Mouse (Mus musculus) thymus, postnatal 25 days (tissue): Measurements from ENCODE around the gene Slc38a6.

Experiments used
- DNase-seq: peaks from one replicate; pipeline ENCODE4 v3.0.0; 2022

Gene Slc38a6

DNA sequence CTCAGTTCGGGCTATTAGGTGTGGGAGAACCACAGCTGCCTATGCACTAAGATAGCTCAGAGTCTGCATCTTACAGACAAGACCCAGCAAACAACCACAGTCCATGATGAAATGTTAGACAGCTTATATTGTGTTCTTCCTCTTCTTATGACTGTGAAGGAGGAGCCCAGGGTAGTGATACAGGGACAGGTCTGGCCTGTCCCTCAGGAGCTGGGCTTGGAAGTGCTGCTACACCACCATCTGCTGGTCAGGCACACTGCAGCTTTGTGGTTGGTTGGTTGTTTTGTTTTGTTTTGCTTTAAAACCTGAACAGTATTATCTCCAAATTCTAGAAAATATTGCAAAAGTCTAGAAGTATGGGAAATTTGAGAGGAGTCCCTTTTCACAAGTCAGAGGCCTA is 38.2 kb downstream of the Slc38a6 start:
- DNase-seq: no peak

- DNase-seq: no peak
Observed at GRCm38 (mm10) chr12:73325181-73325580, 38.6 kb downstream of the Slc38a6 start.

- DNase-seq: peak; percentile 24
Observed at GRCm38 (mm10) chr12:73325617-73326016, 39.0 kb downstream of the Slc38a6 start.

DNA sequence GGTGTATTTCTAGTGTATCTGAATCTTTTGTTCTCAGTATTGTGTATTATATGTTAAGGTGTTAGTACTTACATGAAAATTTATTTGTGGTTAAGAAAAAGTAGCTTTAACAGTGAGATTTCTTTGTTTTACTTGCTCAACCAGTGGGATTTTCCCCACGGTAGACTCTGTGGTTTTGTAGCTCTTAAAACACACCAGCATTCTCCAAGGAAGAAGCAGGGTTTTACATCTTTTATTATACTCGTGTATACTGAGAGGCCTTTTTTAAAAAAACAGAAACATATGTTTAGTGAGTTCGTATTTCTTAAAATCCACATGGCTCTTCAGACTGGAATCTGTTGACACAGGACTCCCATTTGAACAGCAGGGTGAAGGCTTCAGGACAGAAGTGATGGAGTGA is 40.8 kb downstream of the Slc38a6 start:
- DNase-seq: no peak

DNA sequence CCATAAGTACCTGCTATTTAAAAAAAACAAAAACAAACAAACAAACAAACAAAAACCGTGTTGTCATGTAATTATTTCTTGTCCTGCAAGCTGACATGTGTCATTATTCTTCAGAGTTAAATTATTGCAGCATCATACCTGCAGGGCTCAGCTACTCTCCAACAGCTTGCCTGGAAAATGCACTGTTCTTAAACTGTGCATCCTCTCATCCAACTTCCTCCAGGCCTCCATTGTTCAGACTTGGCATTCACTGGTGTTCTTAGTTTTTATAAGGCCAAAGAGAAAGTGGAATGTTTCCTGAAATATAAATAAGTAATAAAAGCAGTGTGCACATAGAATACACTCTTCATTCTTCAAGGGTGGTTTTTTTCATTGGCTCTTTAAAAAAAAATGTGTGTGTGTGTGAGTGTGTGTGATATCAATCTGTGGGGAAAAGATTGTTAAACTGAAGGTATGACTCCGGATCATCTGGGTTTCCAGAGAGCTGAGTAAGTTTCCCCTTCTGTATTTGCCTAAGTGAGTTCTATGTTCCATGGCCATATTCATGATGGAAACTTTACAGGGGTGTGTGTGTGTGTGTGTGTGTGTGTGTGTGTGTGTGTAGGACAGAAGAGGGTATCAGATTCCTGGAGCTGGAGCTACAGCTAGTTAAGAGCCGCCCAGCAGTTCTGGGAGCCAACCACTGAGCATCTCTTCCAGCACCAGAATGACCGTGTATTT is 42.0 kb downstream of the Slc38a6 start:
- no peak for DNase-seq

GRCm38 (mm10) chr12:73330236-73330635 is 43.7 kb downstream of the Slc38a6 start:
- no peak for DNase-seq

DNA sequence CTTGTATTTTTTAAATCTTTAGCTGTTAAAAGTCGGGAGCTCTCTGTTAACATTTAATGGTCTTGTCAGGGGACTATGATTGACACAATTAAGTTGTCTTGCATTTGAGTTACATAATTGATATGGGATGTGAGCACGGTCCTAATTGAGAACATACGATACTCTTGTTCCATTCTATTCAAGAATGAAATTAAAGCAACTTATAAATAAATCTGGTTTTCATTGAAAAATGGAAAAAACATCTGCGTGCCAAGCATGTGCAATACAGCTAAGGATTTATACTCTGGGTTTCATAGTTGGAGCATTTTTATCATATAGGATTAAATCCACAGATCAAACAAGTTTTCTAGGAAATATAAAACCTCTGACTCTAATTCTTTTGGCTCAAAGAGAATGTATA is 46.1 kb downstream of the Slc38a6 start:
- no peak for DNase-seq

DNA sequence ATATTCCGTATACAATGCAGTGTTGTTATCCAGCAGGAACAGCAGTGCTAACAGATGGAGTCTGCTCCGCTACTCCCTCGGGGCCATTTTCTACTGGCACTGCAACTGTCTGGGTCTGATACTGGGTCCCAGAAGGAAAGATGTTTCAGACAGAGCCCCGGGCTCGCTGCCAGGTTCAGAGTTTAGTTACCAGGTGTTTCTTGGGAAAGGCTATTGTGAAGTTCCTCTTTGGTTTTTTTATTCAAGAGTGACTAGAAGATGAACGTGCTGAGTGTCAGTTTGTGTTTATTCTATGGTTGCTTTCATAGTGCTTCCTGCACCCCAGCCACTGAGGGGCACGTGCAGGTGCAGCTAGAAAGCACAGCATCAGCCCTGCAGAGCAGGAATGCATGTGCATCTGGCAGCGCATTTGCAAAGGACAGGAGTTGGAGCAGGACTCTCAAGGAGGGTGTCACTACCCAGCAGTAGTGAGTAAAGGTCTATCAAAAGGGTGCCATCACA is 47.5 kb downstream of the Slc38a6 start:
- peak; percentile 74 for DNase-seq

- peak; percentile 29 for DNase-seq
Observed at GRCm38 (mm10) chr12:73337127-73337526, 50.5 kb downstream of the Slc38a6 start.

- no peak for DNase-seq
Observed at GRCm38 (mm10) chr12:73340642-73341293, 54.2 kb downstream of the Slc38a6 start.

DNA sequence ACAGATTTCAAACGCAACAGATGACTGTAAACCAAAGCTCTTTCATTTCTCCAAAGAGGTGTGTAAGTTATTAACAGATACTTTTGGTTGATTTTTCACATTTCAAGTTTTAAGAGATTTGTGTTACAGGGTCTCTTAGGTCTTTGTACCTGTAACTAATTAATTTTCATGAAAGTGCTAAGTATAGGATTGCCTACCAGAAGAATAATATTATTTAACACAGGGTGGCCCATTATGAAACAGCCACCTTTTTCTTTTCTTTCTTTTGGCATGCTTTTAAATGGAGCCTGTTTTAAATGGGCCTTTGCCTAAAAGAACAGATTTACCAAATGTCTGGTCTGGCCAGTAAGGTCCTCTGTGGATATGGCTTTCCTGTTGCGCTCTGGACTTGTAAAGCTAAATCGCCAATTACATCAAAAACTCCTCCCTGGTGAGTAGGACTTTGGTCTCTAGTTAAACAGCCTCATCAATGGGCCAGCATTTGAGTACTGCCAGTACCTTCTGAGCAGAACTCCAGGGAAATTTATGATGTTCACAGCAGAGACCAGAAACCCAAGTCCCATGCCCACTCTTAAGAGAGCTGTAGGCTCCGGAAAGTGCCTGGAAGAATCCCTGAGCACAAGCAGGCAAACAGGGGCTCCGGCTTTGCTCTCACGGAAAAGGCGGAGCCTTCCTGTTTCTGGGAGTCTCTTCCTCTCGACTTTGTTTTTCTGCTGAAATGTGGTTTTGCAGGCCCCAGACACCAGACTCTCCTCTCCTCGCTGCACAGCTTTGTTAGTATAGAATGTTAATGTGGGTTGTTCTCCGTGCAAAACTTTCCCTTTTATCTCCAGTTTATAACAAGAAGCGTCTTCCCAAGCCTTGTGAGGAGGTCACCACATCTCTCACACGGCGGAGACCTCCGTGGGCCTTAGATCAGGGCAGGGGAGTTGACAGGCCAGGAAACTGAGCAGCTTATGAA is 55.4 kb downstream of the Slc38a6 start:
- peak; percentile 59 for DNase-seq

GRCm38 (mm10) chr12:73344300-73344699 is 57.7 kb downstream of the Slc38a6 start:
- no peak for DNase-seq

DNA sequence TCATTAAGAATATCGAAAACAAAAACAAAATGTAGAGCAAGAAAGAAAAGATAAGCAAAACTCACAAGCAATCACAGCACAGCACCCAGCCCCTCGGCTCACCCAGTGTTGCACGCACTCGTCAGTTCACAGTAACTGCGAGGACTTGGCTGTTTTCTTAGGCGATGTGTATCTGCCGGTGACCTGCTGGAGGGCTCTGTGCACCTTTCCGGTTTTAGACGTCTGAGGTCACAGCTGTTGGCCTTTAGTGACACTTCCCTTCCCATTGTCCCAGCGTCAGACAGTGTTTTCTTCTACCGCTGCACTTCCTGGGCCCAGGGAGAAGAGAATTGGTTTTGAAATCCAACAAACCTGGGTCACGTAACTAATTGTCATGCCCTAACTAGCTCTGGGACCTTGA is 58.6 kb downstream of the Slc38a6 start:
- no peak for DNase-seq

- DNase-seq: no peak
Observed at GRCm38 (mm10) chr12:73347202-73347601, 60.6 kb downstream of the Slc38a6 start.

DNA sequence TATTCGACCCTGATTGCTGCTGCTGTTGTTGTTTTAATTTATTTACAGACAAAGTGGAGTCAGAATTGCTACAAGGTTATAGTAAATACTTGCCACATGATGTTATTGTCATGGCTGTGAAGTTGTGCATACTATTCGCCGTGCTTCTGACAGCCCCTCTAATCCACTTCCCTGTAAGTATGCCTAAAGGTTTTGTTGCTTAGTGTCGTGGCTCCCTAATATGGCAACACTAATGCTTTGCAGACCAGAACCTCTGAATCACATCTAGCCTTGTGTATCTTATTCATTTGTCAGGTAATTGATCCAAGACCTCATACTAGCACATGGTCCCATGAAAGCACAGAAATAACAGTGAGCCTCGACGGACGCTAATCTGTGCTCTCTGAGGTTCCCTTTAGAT is 63.9 kb downstream of the Slc38a6 start:
- DNase-seq: no peak

- DNase-seq: no peak
Observed at GRCm38 (mm10) chr12:73350982-73351381, 64.4 kb downstream of the Slc38a6 start.

- DNase-seq: no peak
Observed at GRCm38 (mm10) chr12:73351746-73352145, 65.2 kb downstream of the Slc38a6 start.

GRCm38 (mm10) chr12:73353362-73353761 is 66.8 kb downstream of the Slc38a6 start:
- no peak for DNase-seq

DNA sequence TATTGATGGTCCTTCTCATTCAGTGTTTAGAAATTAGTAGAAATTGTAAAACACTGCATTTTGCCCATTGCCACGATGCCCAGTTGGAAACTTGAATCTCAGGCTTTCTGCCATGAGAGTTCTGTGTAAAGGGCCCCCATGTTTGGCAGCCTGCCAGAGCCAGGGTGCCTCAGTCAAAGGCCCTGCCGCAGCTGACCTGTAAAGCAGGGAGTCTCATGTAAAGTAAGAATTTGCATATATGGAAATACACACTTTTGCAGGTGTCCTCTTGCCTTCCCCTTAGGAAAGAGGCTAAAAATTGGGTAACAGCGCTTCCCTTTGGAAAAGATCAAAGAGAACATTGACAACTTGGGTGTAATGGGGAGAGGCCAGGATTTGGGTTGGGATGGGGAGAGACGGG is 67.9 kb downstream of the Slc38a6 start:
- no peak for DNase-seq

DNA sequence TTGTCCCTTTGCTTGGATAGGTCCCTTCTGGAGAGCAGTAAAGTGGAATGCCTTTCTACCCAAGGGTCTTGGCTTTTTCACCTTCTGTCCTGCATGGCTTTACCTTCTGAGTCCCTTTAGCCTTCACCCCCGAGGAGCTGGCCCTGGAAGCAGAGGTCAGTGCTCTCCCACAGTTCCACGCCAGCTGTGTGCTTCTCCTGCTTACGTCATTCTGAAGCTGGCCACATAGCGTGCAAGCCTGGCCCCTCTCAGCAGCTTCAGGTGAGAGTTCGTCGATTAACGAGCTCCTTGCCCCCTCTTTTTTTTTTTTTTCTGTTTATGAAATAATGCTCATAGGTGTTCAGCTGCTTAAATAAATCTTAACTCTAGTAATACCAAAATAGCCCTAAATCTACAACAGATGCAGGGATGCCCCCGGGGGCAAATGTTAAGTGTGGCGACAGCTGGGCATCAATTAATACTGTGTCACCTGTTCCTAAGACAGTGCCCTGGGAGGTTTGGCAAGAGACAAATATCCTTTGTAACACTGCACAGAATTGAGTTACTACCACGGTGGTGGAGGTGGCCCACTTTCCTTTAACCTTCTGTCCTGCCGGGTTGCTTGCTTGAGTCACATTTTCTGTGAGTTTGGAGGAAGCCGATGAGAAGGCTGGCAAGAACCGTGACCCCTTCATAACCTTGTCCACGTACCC is 68.7 kb downstream of the Slc38a6 start:
- DNase-seq: no peak

GRCm38 (mm10) chr12:73356696-73357095 is 70.1 kb downstream of the Slc38a6 start:
- DNase-seq: no peak

- DNase-seq: no peak
Observed at GRCm38 (mm10) chr12:73357311-73357710, 70.7 kb downstream of the Slc38a6 start.

DNA sequence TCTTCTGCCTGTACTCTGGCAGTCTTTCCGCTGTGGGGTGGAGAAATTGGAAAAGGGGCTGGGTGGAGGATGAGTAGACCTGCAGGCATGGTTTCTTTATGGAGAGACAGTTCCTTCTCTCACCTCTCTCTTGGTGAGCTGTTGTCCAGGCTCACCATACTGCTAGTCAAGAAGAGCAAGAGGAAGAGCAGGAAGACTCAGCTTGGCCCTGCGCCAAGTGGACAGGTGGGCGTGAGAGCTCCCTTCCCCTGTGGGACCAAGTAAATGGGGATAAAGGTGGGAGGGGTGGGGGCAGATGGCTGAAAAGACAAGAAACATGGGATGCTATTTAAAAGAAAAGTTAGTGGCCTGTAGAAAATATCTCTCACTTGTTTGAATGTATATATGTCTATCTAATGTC is 71.2 kb downstream of the Slc38a6 start:
- no peak for DNase-seq
